Mouse (Mus musculus) C2C12 (cell line): ENCODE measurements around the gene 4930426L09Rik. TPM values are rescaled to one million over a fixed set of nuclear protein-coding genes. Genes with fewer than 3 reads are reported as not detected.

Experiments used
- H3K27me3 ChIP-seq: one replicate; pipeline ENCODE4 v1.6.1; 2011; ENCODE audit not compliant: control insufficient read depth, insufficient read depth, insufficient read length
- H3K36me3 ChIP-seq: one replicate; pipeline ENCODE4 v1.6.1; 2011; ENCODE audit not compliant: control insufficient read depth, insufficient read depth
- H3K4me3 ChIP-seq: one replicate; pipeline ENCODE4 v1.5.1; 2011; ENCODE audit warnings: mild to moderate bottlenecking, control low read depth; ENCODE audit not compliant: poor library complexity, insufficient read depth, severe bottlenecking
- H3K79me2 ChIP-seq: one replicate; pipeline ENCODE4 v1.6.1; 2011; ENCODE audit not compliant: control insufficient read depth, insufficient read depth
- H3K79me3 ChIP-seq: one replicate; pipeline ENCODE4 v1.6.1; 2011; ENCODE audit warnings: low read depth, control low read depth
- H3ac ChIP-seq: one replicate; pipeline ENCODE3; 2011; ENCODE audit warnings: low read depth; ENCODE audit not compliant: control insufficient read depth, insufficient read length
- CEBPB ChIP-seq: IDR thresholded peaks from one replicate; pipeline ENCODE4 v1.6.1; 2011; ENCODE audit warnings: low read depth, mild to moderate bottlenecking, control low read depth, moderate library complexity
- CTCF ChIP-seq: IDR thresholded peaks from one replicate; pipeline ENCODE4 v1.5.1; 2011; ENCODE audit not compliant: control insufficient read depth, insufficient read depth, insufficient read length
- FOSL1 ChIP-seq: IDR thresholded peaks from one replicate; pipeline ENCODE4 v1.8.0; 2011; ENCODE audit warnings: mild to moderate bottlenecking, low read length; ENCODE audit not compliant: poor library complexity, insufficient read depth, severe bottlenecking
- MAX ChIP-seq: IDR thresholded peaks from one replicate; pipeline ENCODE4 v1.6.1; 2011; ENCODE audit warnings: mild to moderate bottlenecking, control low read depth
- MYOD1 ChIP-seq: IDR thresholded peaks from one replicate; pipeline ENCODE4 v1.6.1; 2011; ENCODE audit warnings: low read depth; ENCODE audit not compliant: control insufficient read depth, insufficient read length
- MYOG ChIP-seq: IDR thresholded peaks from one replicate; pipeline ENCODE4 v1.6.1; 2011; ENCODE audit not compliant: control insufficient read depth, insufficient read length; ENCODE audit errors: extremely low read depth
- USF1 ChIP-seq: IDR thresholded peaks from one replicate; pipeline ENCODE4 v1.6.1; 2011; ENCODE audit warnings: low read depth, mild to moderate bottlenecking, control low read depth, moderate library complexity
- polyA plus RNA-seq: library from polyadenylated mRNA; unstranded; fragments of >200 nt; fragmentation: generic; extraction: Trizol; gene quantifications from one replicate; pipeline ENCODE4 v1.2.1, GENCODE M21; 2012; ENCODE audit warnings: missing spikeins

4930426L09Rik gene
- polyA plus RNA-seq, 1 experiment: 0.54 TPM

DNA sequence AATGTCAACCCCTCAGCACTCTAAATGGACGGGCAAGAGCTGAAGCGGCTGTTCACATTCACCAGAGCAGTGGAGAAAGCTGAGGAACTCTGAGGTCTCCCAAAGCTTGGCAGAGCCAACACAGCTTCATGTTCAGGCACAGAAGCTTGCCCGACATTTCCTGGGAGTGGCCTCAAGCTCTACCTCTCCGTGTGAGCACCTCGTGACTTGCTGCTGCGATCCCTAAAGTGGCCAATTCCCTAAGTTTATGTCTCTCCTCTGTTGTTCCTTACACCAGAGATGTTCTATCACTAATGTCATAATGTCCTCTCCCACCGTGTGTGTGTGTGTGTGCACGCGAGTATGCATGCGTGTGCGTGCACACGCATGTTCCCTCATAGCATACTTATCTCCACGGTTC is 42.5 kb upstream of the 4930426L09Rik start:
- no peak overlapping the region for H3K4me3 ChIP-seq

DNA sequence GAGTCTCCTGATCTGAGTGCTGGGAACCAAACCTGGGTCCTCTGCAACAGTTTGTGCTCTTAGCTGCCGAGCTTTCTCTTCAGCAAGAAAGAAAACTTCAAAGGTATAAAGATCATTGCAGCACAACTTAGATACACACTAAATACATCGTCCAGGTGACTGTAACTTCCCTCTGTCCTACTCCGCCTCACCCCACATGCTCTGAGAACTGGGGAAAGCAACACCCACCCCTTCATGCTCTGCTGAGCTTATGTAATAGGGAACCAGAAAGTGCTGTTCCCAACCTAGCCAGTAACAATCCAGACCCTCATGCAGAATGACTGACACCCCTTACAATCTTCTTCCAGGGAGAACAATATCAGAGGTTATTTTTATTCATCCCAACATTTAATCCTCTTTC is 41.7 kb upstream of the 4930426L09Rik start:
- TF ChIP-seq CEBPB (no peak), MYOD1 (no peak), MYOG (no peak), CTCF (no peak), FOSL1 (no peak), USF1 (no peak), MAX (no peak)
- Histone ChIP-seq H3K79me2 (peaks cover 13% of the 10 kb centered on the region), H3K27me3 (no peaks in the 10 kb centered on the region), H3K36me3 (no peaks in the 10 kb centered on the region), H3ac (no peak overlapping the region), H3K79me3 (no peaks in the 10 kb centered on the region), H3K4me3 (no peak overlapping the region)

More for the DNA sequence above, 42.5 kb upstream of the 4930426L09Rik start:
- Histone ChIP-seq H3K79me2 (peaks cover 13% of the 10 kb centered on the region), H3K36me3 (no peaks in the 10 kb centered on the region), H3ac (no peak overlapping the region), H3K27me3 (no peaks in the 10 kb centered on the region), H3K79me3 (peaks cover 3% of the 10 kb centered on the region)
- TF ChIP-seq CTCF: no peak
- no peak for TF ChIP-seq USF1
- TF ChIP-seq MAX: no peak
- no peak for TF ChIP-seq MYOG
- TF ChIP-seq FOSL1: no peak
- TF ChIP-seq CEBPB: no peak
- TF ChIP-seq MYOD1: no peak

DNA sequence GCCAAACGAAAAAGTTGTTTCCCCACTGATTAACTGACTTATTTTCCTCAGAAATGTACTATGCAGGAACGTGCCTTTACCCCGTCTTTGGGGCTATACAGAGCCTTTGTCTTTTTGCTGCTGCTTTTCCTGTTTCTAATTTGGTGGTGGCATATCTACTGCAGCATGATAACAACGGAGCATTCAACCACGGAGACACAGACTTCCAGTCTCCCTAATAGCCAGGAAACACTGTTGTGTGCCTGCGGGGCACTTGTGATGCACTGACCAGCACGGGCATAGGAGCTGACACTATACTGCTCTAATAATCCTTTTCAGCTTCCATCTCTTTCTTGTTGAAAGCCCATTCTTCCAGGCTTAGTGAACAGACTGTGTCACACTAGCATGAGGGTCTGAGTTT is 41.2 kb upstream of the 4930426L09Rik start:
- H3K27me3 ChIP-seq: no peaks in the 10 kb centered on the region
- TF ChIP-seq CEBPB (no peak), CTCF (no peak), MYOD1 (no peak), MAX (no peak), USF1 (no peak), MYOG (no peak), FOSL1 (no peak)

DNA sequence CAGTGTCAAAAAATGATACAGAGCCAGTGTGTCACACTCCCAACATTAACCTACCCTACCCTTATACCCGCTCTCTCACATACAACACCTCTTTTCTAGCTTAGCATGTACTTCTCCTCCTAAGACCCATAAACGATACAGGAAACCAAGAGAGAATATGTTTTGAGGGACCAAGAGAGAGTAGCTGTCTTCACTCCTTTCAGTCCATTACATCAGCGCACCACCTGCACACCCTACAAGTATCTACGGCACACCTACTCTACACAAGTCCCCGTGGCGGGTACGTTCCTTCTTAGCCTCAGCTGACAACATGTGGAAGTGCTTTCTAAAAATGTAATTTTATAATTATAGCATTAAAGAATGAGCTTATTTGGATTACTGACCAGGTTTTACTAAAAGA is 40.7 kb upstream of the 4930426L09Rik start:
- Histone ChIP-seq H3K79me3 (no peaks in the 10 kb centered on the region), H3K79me2 (peaks cover 23% of the 10 kb centered on the region), H3K36me3 (no peaks in the 10 kb centered on the region), H3K4me3 (no peak overlapping the region), H3ac (no peak overlapping the region), H3K27me3 (no peaks in the 10 kb centered on the region)
- TF ChIP-seq FOSL1: no peak
- TF ChIP-seq MAX: no peak
- no peak for TF ChIP-seq CTCF
- TF ChIP-seq MYOG: no peak
- no peak for TF ChIP-seq CEBPB
- TF ChIP-seq MYOD1: no peak
- TF ChIP-seq USF1: no peak

More for the DNA sequence above, 41.2 kb upstream of the 4930426L09Rik start:
- no peak overlapping the region for H3ac ChIP-seq
- H3K79me2 ChIP-seq: peaks cover 18% of the 10 kb centered on the region
- H3K36me3 ChIP-seq: no peaks in the 10 kb centered on the region
- H3K4me3 ChIP-seq: no peak overlapping the region
- H3K79me3 ChIP-seq: no peaks in the 10 kb centered on the region

DNA sequence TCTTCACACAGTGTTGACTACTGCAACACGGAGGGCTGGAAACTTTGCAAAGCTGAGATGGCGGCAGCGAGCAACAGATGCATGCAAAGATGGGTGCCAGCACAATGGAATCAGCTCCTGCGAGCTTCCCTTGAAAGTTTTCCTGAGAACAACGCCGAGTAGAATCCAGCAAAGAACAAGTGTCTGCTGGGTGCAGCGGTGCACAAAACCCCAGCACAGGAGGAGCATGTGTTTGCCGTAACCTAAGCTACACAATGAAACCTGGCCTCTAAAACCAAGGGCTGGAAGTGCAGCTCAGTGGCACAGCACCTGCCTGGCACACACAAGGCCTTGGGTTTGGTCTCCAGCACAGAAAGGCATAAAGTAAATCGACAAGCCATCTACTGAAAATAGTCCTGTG is 40.1 kb upstream of the 4930426L09Rik start:
- peaks cover 29% of the 10 kb centered on the region for H3K79me2 ChIP-seq
- H3K36me3 ChIP-seq: no peaks in the 10 kb centered on the region
- H3K4me3 ChIP-seq: no peak overlapping the region
- TF ChIP-seq MYOD1 (no peak), MAX (no peak), USF1 (no peak), CTCF (no peak), MYOG (no peak), CEBPB (no peak), FOSL1 (no peak)
- H3K79me3 ChIP-seq: peaks cover under 1% of the 10 kb centered on the region
- H3K27me3 ChIP-seq: no peaks in the 10 kb centered on the region
- H3ac ChIP-seq: no peak overlapping the region

DNA sequence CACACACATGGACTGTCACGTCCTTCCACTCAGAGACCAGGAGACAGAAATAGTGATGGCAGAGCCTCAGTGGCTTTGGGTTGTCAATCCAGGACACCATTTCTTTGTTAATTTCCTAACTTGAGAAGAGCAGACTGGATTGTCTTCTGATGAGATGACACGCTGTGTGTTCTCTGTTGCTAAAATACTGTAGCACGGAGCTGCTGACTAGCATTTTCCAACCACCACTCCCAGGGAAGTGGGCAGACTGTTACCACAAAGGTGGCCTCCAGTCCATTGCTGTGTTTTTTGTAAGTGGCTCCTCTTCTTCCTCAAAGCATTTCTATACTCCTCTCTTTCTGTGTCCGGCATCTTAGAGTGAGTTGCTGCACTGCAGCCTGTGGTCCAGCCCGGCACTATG is 39.6 kb upstream of the 4930426L09Rik start:
- peaks cover 33% of the 10 kb centered on the region for H3K79me2 ChIP-seq
- no peak for TF ChIP-seq CTCF
- peaks cover 2% of the 10 kb centered on the region for H3K79me3 ChIP-seq
- no peak overlapping the region for H3K4me3 ChIP-seq
- no peaks in the 10 kb centered on the region for H3K27me3 ChIP-seq
- H3ac ChIP-seq: no peak overlapping the region
- no peaks in the 10 kb centered on the region for H3K36me3 ChIP-seq
